Mouse (Mus musculus): ENCODE data around the gene Faim2.

DNA sequence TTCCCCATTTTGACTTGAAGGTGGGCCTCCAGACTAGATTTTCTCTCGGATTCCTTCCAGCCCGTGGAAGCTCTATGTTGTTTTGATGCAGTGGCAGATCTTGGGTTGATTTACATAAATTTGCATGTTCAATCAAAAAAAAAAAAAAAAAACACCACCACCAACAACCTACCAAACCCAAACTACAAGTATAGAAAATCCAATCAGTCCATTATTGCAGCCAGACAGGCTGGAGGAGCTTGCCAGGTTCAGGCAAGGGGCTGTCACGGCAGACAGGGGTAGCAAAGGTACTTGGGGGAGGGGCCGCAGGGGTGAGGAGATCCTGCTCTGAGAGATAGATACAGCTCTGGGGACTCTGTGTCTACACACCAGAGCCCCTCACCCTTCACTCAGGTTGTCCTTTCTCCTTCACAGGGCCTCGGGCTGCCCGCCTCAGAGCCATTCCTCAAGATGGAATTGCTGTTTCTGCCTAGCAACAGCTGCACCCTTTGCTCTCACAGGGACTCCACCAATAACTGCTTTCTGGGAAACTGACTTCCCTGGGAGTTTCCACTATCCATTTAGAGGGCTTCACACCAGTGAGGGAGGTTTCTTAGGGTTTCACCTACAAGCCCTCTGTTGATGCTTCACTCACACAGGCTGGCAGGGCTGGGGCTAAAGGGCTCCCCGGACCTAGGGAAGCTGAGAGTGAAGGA lies 73.2 kb downstream of the Faim2 start:
- TF ChIP-seq POLR2A (IDR thresholded peaks at IDR 0.05; ENCODE audit: insufficient read depth, low read depth, low read length): no peak
- no peak for TF ChIP-seq CTCF (IDR thresholded peaks at IDR 0.05; ENCODE audit: insufficient read depth, low read depth, low read length)
